Mouse (Mus musculus): Measurements from ENCODE around the gene Kif21b. TPM values are rescaled to one million over a fixed set of nuclear protein-coding genes. Genes with fewer than 3 reads are reported as not detected.

Kif21b gene
- polyA plus RNA-seq (2012), result 31.1 and 33.0 TPM in 2 replicates

DNA sequence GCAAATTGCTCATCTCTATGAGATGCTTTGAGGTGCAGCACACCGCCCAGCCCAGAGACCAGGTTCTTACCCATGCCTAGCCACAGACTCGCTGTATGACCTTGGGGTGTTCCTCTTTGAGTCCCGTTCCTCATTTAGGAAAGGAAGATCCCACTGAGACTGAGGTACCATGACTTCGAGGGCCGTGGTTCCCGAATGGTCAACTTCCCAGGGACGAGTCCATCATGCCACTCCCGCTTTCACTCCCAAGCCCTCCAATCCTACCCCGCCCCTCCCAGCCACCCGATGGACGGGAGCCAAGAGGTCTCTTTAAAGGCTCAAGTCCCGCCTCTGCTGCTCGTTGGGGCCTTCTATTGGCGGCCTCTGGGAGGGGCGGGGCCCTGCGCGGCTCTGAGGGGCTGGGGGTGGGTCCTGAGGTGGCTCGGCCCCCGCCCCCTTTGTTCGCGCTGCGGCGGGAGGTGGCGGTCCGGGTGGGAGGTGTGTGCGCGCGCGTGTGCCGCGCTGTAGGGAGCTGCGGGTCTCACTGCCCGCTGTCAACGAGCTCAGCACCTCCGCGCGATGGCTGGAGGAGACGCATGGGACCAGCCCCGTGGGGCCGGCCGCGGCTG, at the start of gene Kif21b:
Gene Kif21b, plus strand, starts transcription at position 439 of the 608 bp plus-strand sequence.
- no peak for TF ChIP-seq GATA1 (IDR thresholded peaks at IDR 0.05; ENCODE audit: low read length)

DNA sequence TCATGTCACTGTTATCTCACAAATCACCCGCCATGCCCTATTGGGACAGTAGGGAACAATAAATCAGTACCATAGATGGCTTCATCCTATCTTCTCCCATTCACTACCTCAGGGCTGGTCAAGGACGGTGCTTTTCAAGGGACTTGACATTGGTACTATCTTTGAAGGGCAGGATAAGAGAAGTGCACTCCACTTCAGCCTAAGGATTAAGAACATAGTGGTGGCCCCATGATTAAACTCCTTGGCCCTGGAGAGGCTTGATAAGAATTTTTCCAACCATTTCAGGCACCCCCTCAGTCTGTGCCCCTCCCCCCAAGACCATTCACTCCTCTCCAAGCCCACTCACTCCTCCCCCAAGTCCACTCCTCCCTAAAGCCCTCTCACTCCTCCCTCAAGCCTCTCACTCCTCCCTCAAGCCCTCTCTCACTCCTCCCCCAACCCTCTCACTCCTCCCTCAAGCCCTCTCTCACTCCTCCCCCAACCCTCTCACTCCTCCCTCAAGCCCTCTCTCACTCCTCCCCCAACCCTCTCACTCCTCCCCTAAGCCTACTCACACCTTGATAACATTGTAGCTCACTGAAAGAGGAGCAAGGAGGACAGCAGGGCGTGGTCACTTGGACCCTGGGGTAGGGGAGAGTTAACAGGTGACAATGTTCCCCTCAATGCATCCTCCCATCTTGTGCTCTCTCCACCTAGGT, 45.1 kb upstream of the Kif21b start:
- TF ChIP-seq GATA1 (IDR thresholded peaks at IDR 0.05; ENCODE audit: low read length), result no peak

DNA sequence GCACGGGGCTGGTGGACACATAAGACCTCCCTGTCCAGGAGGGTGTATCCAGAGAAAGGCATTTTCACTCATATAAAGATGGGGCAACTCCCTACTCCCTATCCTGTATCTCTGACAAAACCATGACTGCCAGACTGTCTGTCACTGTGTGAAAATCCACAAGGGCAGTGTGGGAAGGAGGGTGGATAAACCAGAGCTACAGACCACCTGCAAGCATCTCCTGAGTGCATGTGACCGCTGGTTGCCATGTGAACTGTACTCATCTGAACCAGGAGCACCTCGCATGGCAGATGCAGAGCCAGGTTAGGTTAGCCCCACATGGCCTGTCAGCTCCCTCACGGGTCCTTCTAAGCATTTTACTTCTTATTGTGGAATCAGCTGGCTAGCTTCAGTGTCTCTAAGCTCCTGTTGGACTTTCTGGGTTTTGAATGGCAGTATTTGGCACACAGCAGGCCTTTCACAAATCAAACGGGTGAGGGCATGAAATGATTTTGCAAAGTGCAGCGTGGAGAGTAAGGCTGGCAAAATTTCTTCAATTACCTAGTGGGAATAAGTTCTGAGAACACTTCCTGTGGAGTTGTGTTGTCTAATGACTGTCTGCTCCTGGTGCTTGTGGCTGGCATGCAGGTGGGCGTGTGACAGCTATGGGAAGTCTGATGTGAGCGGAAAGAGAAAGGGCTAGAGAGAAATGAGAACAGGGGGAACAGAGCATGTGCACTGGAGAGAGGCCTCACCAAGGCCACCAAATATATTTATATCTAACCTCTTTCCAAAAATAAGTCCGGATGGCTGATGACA, 41.6 kb upstream of the Kif21b start:
- no peak for TF ChIP-seq GATA1 (IDR thresholded peaks at IDR 0.05; ENCODE audit: low read length)

DNA sequence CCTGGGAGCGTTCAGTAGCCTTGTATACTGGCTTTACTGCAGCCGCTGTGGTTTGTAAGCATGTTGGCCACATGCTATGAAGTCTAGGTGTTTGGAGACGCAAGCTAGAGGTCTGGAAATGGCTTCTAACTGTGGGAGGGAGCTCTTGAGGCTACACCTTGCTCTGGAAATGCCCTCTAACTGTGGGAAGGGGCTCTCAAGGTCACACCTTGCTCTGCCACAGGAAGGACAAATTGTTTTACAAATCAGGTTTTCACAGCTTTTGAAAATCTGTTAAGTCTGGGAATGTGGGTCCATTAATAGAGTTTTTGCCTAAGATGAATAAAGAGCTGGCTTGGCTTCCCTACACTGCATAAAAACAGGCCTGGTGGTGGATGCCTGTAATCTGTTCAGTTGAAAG, 37.5 kb upstream of the Kif21b start:
- no peak for TF ChIP-seq GATA1 (IDR thresholded peaks at IDR 0.05; ENCODE audit: low read length)

DNA sequence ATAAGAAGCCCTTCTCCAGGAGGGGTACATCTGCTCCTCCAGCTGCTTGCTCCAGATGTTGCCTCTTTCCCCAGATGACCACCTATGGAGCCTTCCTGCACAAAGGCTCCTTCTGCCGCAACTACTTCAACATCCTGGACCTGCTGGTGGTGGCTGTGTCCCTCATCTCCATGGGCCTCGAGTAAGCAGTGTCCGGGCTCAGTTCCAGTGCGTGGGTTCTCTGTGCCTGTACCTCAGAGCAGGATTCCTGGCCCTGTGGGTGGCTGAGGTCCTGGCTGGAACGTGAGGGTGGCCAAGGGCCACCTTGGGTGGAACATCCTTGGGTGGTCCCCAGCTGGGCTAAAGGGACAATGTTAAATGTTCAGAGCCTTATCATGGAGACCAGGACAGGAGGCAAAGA, 36.4 kb upstream of the Kif21b start:
- no peak for TF ChIP-seq GATA1 (IDR thresholded peaks at IDR 0.05; ENCODE audit: low read length)

DNA sequence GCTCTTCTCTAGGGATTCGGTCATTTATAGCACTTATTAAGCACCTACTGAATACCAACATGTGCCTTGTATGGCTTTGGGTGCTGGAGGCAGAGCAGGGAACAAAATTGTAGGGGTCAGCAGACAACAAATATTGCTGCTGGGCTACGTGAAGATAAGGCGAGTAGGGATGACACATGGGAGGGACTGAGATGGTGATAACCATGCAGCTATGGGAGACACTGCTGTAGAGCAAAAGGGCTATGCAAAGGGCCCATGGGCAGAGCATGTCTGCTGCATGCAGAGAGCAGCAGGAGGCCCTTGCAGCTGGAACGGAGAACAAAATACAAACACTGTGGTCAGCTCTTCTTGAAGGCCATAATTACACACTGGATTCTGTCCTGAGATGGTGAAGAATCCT, 29.1 kb upstream of the Kif21b start:
- TF ChIP-seq GATA1 (IDR thresholded peaks at IDR 0.05; ENCODE audit: low read length), result no peak

DNA sequence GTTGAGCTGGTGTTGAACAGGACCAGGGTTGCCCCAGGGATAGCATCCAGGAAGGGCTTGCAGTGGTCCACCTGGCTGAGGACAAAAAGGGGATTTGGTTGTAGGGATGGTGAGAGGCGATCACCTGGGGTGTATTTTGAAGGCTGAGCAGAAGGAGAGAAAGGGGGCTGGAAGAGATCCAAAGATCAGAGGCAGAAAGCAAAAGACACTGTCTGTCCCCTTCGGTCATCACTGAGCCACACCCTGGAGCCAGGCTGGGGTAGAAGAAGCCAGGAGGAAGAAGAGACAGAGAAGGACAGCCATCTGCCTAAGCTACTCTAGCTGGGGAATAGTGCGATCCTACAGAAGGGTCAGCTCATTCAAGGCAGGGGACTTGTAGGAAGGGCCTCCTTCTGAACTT, 28.6 kb upstream of the Kif21b start:
- TF ChIP-seq GATA1 (IDR thresholded peaks at IDR 0.05; ENCODE audit: low read length), result no peak

DNA sequence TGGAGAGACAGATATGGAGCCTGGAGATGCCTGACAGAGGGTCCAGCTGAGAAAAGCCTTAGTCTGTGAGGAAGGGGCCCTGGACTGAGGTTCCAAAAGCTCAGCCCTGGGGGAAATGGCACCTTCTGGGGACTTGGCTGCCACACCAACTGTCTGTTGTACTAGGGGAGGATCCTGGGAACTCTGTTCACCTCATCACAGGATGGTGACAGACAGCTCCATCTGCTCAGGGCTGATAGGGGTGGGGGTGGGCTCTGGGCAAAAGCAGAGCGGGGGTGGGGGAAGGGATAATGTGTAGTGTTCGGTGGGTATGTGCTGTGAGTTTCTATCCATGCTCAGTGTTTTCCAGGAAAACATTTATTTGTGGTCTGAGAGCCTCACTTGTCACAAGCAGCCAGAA, 28.2 kb upstream of the Kif21b start:
- no peak for TF ChIP-seq GATA1 (IDR thresholded peaks at IDR 0.05; ENCODE audit: low read length)

DNA sequence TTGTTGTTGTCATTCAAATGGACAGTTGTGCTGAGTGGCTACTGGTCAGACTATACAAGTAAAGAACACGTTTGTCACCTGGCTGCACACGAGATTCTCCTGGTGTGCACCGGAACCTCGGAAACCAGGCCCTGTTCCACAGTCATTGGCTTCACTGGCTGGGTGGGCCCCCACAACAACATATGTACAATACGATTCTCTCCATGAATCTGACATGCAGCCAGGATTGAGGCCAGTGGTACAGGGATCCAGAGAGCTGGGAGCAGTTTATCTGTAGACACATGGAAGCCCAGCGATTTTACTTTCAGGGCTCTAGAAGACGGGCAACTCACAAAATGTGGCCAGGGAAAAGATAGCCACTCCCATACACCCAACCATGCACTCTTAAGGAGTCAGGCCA, 27.5 kb upstream of the Kif21b start:
- no peak for TF ChIP-seq GATA1 (IDR thresholded peaks at IDR 0.05; ENCODE audit: low read length)

DNA sequence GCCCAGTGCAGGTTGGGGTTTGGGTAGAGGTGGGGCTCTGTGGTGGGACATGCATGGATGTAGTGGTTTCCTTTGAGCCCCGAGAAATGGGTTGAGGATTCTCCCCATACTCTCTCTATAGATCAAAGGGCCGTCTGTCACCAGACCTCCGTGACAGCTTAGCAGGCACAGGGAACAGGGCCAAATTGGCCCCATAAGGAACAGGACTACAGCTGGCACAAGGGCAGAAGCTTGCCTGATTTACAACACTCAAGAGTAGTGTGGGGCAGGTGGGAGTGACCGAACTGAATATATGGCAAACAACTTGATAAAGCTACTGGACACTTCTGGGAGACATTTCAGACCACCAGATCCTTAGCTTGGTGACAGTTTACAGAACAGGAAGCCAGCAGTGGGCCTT, 26.4 kb upstream of the Kif21b start:
- no peak for TF ChIP-seq GATA1 (IDR thresholded peaks at IDR 0.05; ENCODE audit: low read length)

DNA sequence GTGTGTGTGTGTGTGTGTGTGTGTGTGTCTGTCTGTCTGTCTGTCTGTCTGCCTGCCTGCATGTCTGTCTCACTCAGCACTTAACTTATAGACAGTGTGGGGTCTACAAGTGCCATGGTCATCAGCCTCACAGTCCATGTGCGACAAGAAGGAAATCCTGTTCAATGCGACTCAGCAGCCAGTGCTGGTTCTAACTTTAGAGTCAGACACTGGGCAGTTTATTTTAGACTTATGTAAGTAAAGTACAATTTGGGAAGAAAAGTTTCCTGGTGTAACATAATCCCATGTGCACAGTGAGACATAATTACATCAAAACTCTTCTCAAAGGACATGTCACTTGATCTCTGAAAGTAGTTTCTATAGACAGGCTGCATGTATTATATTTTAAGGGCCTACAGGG, 21.7 kb upstream of the Kif21b start:
- no peak for TF ChIP-seq GATA1 (IDR thresholded peaks at IDR 0.05; ENCODE audit: low read length)

DNA sequence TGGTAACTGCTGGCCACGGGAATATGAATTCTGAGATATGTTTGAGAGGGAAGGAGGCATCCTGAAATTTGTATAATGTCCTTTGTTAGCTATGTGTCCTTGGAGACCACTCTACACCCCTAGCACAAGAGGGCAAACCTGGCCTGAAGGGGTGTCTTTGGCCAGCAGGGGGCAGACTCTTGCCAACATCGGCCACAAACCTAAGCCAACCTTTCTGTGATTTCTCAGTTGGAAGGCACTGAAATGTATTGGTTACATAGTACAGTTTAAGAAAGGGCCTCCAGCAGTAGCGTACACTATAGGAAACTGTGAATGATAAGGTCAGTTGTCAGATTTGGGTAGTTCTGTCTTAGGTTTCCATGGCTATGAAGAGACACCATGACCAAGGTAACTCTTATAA, 15.0 kb upstream of the Kif21b start:
- no peak for TF ChIP-seq GATA1 (IDR thresholded peaks at IDR 0.05; ENCODE audit: low read length)

DNA sequence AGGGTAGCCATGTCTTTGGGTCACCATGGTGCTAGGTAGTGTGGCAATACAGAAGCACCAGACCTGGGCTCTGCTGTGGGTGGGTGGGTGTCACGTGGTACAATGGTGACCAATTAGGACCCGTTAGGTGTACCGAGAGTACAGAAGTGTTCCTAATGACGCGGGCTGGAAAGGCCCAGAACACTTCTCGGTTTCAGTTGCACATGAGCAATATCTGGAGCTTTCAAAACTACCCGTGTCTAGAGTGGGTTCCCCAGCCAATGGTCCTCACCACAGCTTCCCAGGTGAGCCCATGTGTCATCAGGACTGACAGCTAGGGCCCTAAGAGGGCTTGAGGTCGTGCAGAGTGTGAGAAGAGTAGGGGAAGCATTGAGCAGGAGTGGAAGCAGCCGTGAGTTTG, 14.1 kb upstream of the Kif21b start:
- TF ChIP-seq GATA1 (IDR thresholded peaks at IDR 0.05; ENCODE audit: low read length), result no peak

DNA sequence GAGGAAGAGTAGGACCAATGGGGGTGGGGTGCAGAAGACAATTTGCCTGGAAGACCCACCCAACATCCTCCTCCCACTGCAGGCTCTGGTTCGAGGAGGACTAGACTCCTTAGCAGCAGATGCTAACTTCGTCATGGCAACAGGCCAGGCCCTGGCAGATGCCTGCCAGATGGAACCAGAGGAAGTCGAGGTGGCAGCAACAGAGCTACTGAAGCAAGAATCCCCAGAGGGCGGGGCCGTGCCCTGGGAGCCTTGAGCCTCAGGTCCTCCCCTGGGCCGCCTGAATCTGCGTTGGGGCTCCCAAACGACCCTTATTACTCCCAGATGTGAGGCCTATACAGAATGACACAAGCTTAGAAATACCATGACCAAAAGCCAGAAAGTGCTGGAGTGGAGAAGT, 12.3 kb upstream of the Kif21b start:
- TF ChIP-seq GATA1 (IDR thresholded peaks at IDR 0.05; ENCODE audit: low read length), result no peak

DNA sequence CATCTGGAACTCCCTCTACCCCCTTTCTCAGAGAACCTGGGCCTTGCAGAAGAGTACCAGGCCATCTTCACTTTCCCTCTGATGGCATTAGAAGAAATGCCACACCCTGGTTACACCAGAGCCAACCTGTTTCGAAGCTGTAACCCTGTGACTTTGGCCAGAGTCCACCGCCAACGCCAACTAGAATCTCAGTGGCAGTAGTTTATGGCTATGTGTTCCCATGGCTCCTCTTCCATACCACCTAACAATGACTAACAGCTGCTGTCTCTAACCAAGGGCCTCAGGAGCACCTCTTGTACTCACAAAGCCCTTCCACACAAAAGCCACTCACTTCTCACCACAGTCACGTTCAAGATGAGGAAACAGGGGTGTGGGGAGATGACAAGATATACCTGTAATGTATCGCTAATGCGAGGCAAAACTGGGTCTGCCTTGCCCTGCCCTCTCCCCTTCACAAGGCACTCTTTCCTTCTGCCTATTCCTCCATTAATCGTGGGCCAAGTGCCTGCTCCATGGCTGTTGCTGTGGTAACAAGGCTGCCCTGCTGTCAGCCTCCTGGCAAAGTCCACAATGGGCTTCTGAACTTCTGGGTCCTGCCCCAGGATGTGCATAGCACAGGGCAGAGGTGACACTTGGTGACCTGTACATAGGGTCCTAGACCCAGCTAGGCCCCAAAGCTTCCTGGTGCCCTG, 11.5 kb upstream of the Kif21b start:
- TF ChIP-seq GATA1 (IDR thresholded peaks at IDR 0.05; ENCODE audit: low read length), result no peak

DNA sequence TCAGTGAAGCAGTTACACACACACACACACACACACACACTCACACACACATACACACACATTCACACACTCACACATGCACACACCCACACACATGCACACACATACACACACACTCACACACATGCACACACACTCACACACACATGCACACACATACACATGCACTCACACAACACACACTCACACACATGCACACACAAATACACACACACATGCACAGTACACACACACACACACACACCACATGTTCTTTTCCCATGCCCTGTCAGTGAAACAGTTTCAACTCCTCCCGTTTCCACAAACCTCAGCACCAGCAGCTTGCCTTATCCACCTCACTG, 11.0 kb upstream of the Kif21b start:
- TF ChIP-seq GATA1 (IDR thresholded peaks at IDR 0.05; ENCODE audit: low read length), result no peak
